Mouse (Mus musculus): Measurements from ENCODE around the gene Pcmtd2. TPM values are rescaled to one million over a fixed set of nuclear protein-coding genes. Genes with fewer than 3 reads are reported as not detected.

The Pcmtd2 gene
- polyA plus RNA-seq, 1 experiment = 11.0 TPM

Other genes starting within 250 kb of the Pcmtd2 start
- gene Prpf6, start 246.0 kb upstream of the Pcmtd2 start, polyA plus RNA-seq (2012; rRNA removed) = 12.2 and 16.0 TPM in 2 replicates
- 8.9 and 18.8 TPM in 2 replicates for gene Zfp512b, start 245.1 kb upstream of the Pcmtd2 start, polyA plus RNA-seq (2012; rRNA removed)
- 23.4 and 28.4 TPM in 2 replicates for gene Samd10, start 238.6 kb upstream of the Pcmtd2 start, polyA plus RNA-seq (2012; rRNA removed)
- gene Gm29797, start 180.8 kb upstream of the Pcmtd2 start, polyA plus RNA-seq (2012; rRNA removed) = 0.20 and 0.33 TPM in 2 replicates
- 14.3 and 18.2 TPM in 2 replicates for gene Sox18, start 166.2 kb upstream of the Pcmtd2 start, polyA plus RNA-seq (2012; rRNA removed)
- 4.5 and 5.0 TPM in 2 replicates for gene Tcea2, start 157.5 kb upstream of the Pcmtd2 start, polyA plus RNA-seq (2012; rRNA removed)
- 25.9 and 29.2 TPM in 2 replicates for gene Rgs19, start 143.9 kb upstream of the Pcmtd2 start, polyA plus RNA-seq (2012; rRNA removed)
- not detected in 2 replicates for gene Lkaaear1, start 139.4 kb upstream of the Pcmtd2 start, polyA plus RNA-seq (2012; rRNA removed)
- 0.27 and 0.41 TPM in 2 replicates for gene Oprl1, start 122.8 kb upstream of the Pcmtd2 start, polyA plus RNA-seq (2012; rRNA removed)
- 0.60 and 0.67 TPM in 2 replicates for gene Myt1, start 74.5 kb upstream of the Pcmtd2 start, polyA plus RNA-seq (2012; rRNA removed)
- 6.2 and 6.4 TPM in 2 replicates for gene Polr3k, start 26.5 kb downstream of the Pcmtd2 start, polyA plus RNA-seq (2012; rRNA removed)
- not detected in 2 replicates for gene Gm14496, start 153.3 kb downstream of the Pcmtd2 start, polyA plus RNA-seq (2012; rRNA removed)

Data from large intestine, adult 2 months (tissue).